Mouse (Mus musculus): ENCODE measurements at regions not wholly inside any gene's neighbourhood (a gene's known extent, or its start where the extent isn't known, plus 50 kb on each side); places are given as distances from the start of the nearest gene placed in this dataset.
A peak's percentile ranks its signal among the peaks of the same experiment; 100 is the strongest.

GRCm38 (mm10) chr16:21364885-21365284, 58.0 kb upstream of the Vps8 start:
- H3K9ac ChIP-seq (ENCODE audit: low read depth, low read length), result no peak overlapping the region

GRCm38 (mm10) chr16:21367449-21367848, 55.5 kb upstream of the Vps8 start:
- H3K4me1 ChIP-seq (ENCODE audit: control insufficient read depth, insufficient read depth, low read depth, low read length), result peaks cover 2% of the 10 kb centered on the region; the same call in 1 of the 2 replicates
- H3K9me3 ChIP-seq (ENCODE audit: control insufficient read depth, low read length), result no peaks in the 10 kb centered on the region
- no peak overlapping the region for H3K4me3 ChIP-seq (ENCODE audit: low read length)
- H3K36me3 ChIP-seq (ENCODE audit: control insufficient read depth, insufficient read depth, low read length), result no peaks in the 10 kb centered on the region
- no peak overlapping the region for H3K27ac ChIP-seq (ENCODE audit: low read depth, low read length)
- 38% methylated on average over 8 of the region's 8 CpGs for WGBS
- H3K27me3 ChIP-seq (replicated peaks; ENCODE audit: control insufficient read depth, insufficient read depth, low read length), result no peaks in the 10 kb centered on the region
- H3K9ac ChIP-seq (ENCODE audit: low read depth, low read length), result no peak overlapping the region
- no peak overlapping the region for H3K4me2 ChIP-seq (ENCODE audit: low read length)
- peak; percentile 55; the same call in 1 of the 2 replicates for ATAC-seq

More at GRCm38 (mm10) chr16:21364885-21365284, 58.0 kb upstream of the Vps8 start:
- WGBS, result 34% methylated on average over 8 of the region's 8 CpGs
- Histone ChIP-seq H3K27me3 (replicated peaks; ENCODE audit: control insufficient read depth, insufficient read depth, low read length) (no peaks in the 10 kb centered on the region), H3K36me3 (ENCODE audit: control insufficient read depth, insufficient read depth, low read length) (no peaks in the 10 kb centered on the region), H3K27ac (ENCODE audit: low read depth, low read length) (no peak overlapping the region), H3K4me3 (ENCODE audit: low read length) (no peak overlapping the region), H3K4me1 (ENCODE audit: control insufficient read depth, insufficient read depth, low read depth, low read length) (peaks cover 2% of the 10 kb centered on the region; the same call in 1 of the 2 replicates), H3K4me2 (ENCODE audit: low read length) (no peak overlapping the region), H3K9me3 (ENCODE audit: control insufficient read depth, low read length) (no peaks in the 10 kb centered on the region)
- ATAC-seq, result no peak

GRCm38 (mm10) chr16:21368821-21369220, 54.1 kb upstream of the Vps8 start:
- no peak overlapping the region for H3K4me3 ChIP-seq (ENCODE audit: low read length)
- no peak overlapping the region for H3K4me2 ChIP-seq (ENCODE audit: low read length)
- H3K9ac ChIP-seq (ENCODE audit: low read depth, low read length), result no peak overlapping the region
- H3K27ac ChIP-seq (ENCODE audit: low read depth, low read length), result no peak overlapping the region
- ATAC-seq, result no peak
- WGBS, result 93% methylated on average over 1 of the region's 1 CpGs
- no peaks in the 10 kb centered on the region for H3K4me1 ChIP-seq (ENCODE audit: control insufficient read depth, insufficient read depth, low read depth, low read length)
- H3K36me3 ChIP-seq (ENCODE audit: control insufficient read depth, insufficient read depth, low read length), result no peaks in the 10 kb centered on the region
- no peaks in the 10 kb centered on the region for H3K27me3 ChIP-seq (replicated peaks; ENCODE audit: control insufficient read depth, insufficient read depth, low read length)
- no peaks in the 10 kb centered on the region for H3K9me3 ChIP-seq (ENCODE audit: control insufficient read depth, low read length)

DNA sequence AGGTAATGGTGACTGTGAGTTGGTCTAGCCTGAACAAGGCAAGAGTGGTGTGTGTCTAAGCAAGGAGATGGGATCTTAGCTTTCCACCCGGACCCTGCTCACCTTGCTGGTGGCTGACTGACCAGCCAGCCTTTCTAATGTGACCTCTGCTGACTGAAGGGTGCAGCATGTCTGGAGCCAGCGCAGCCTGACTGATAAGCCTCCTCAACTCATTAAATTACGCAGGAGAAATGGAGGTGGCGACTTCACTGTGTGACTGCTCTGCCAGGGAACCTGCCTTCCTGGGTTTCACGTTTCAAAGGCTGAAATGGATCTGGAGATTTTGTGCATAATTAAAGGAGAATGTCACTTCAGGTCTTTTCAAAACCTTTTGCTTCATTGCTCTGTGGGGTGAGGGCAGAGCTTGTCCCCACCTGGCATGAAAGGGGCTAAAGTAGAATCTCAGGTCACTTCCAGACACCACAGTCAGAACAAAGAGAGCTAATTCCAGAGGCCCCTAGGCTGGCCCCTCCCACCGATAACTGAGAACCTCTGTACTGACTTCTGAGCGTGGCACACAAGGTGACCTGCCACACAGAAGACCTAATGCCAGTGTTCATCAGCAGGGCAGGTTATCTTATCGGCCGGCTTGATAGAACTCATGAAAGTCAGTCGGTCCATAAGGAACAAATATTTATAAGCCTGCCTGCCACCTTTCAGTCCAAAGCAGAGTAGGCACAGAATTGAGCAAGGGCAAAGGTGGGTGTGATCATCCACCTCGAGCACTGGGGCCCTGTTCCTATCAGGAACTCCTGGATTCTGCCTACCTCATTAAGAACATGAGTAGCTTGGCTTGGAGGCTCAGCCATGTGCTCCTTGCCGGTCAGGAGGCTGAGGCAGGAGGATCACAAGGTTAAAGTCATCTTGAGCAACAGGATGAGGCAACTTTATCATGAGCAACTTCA, 53.1 kb upstream of the Vps8 start:
- no peak for ATAC-seq
- H3K36me3 ChIP-seq (ENCODE audit: control insufficient read depth, insufficient read depth, low read length), result no peaks in the 10 kb centered on the region
- H3K9ac ChIP-seq (ENCODE audit: low read depth, low read length), result no peak overlapping the region
- H3K27ac ChIP-seq (ENCODE audit: low read depth, low read length), result no peak overlapping the region
- H3K27me3 ChIP-seq (replicated peaks; ENCODE audit: control insufficient read depth, insufficient read depth, low read length), result no peaks in the 10 kb centered on the region
- no peak overlapping the region for H3K4me2 ChIP-seq (ENCODE audit: low read length)
- no peaks in the 10 kb centered on the region for H3K9me3 ChIP-seq (ENCODE audit: control insufficient read depth, low read length)
- WGBS, result 72% methylated on average over 12 of the region's 12 CpGs
- no peaks in the 10 kb centered on the region for H3K4me1 ChIP-seq (ENCODE audit: control insufficient read depth, insufficient read depth, low read depth, low read length)
- no peak overlapping the region for H3K4me3 ChIP-seq (ENCODE audit: low read length)
